Mouse (Mus musculus): ENCODE results near the gene Nhsl1. TPM values are rescaled to one million over a fixed set of nuclear protein-coding genes. Genes with fewer than 3 reads are reported as not detected.

Nhsl1 gene
- total and polyA plus RNA-seq, 3 experiments: not detected

DNA sequence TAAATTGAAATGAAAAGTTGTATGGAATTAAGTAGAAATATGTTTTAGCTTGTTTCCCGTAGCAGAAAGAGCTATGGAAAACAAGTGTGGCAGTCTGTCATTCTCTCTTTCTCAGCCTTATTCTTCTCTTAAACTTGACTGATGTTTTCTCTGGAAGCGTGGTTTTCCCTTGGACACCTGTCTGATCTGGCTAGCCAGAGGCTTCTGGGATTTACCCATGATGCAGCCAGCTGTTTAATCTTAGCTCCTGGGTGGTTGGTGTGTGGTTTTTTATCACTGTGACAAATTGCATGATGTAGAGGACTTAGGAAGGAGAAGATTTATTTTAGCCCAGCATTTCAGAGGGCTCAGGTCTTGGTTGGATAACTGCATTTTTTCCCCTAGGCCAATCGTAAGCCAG, 164.9 kb downstream of the Nhsl1 start:
- H3K4me3 ChIP-seq (ENCODE audit: control insufficient read depth in 1 of 2, insufficient read depth in 1 of 2, low read depth in 2 of 2, low read length in 2 of 2): no peak overlapping the region
- H3K79me2 ChIP-seq (ENCODE audit: control insufficient read depth, insufficient read depth, low read length, poor library complexity): no peaks in the 10 kb centered on the region
- no peaks in the 10 kb centered on the region for H3K4me1 ChIP-seq (ENCODE audit: control insufficient read depth in 1 of 2, insufficient read depth in 2 of 2, low read length in 2 of 2)
- H3K36me3 ChIP-seq (ENCODE audit: control insufficient read depth in 1 of 2, insufficient read depth in 2 of 2, low read length in 2 of 2): no peaks in the 10 kb centered on the region
- TF ChIP-seq GABPA (IDR thresholded peaks at IDR 0.05; ENCODE audit: low read depth, low read length): no peak
- no peak for TF ChIP-seq EP300 (IDR thresholded peaks at IDR 0.05; ENCODE audit: low read depth in 1 of 2, low read length in 2 of 2)
- no peak for TF ChIP-seq SMC3 (IDR thresholded peaks at IDR 0.05; ENCODE audit: low read depth, low read length)
- TF ChIP-seq MYC (IDR thresholded peaks at IDR 0.05; ENCODE audit: low read depth, low read length): no peak
- TF ChIP-seq UBTF (IDR thresholded peaks at IDR 0.05; ENCODE audit: borderline replicate concordance, insufficient read depth, low read depth, low read length): no peak
- TF ChIP-seq RAD21 (IDR thresholded peaks at IDR 0.05; ENCODE audit: low read depth, low read length): no peak
- no peak for TF ChIP-seq ZNF384 (IDR thresholded peaks at IDR 0.05; ENCODE audit: low read depth, low read length)
- no peak for TF ChIP-seq ZMIZ1 (IDR thresholded peaks at IDR 0.05; ENCODE audit: low read depth, low read length)
- TF ChIP-seq CHD2 (IDR thresholded peaks at IDR 0.05; ENCODE audit: low read length): no peak
- TF ChIP-seq USF1 (IDR thresholded peaks at IDR 0.05; ENCODE audit: low read depth, low read length): no peak
- TF ChIP-seq ETS1 (IDR thresholded peaks at IDR 0.05; ENCODE audit: low read depth, low read length): no peak
- no peak for TF ChIP-seq GATA1 (IDR thresholded peaks at IDR 0.05; ENCODE audit: low read depth, low read length)
- TF ChIP-seq ELF1 (IDR thresholded peaks at IDR 0.05; ENCODE audit: low read depth, low read length): no peak
- no peak for TF ChIP-seq MAX (IDR thresholded peaks at IDR 0.05; ENCODE audit: low read length)
- no peak for TF ChIP-seq KAT2A (conservative IDR thresholded peaks at IDR 0.05; ENCODE audit: low read depth, low read length)
- TF ChIP-seq MEF2A (IDR thresholded peaks at IDR 0.05; ENCODE audit: extremely low read depth, insufficient replicate concordance, low read depth, low read length, poor library complexity, severe bottlenecking): no peak
- TF ChIP-seq MXI1 (IDR thresholded peaks at IDR 0.05; ENCODE audit: low read depth, low read length): no peak
- no peak for TF ChIP-seq NRF1 (IDR thresholded peaks at IDR 0.05; ENCODE audit: insufficient read depth, low read depth, low read length, poor library complexity, severe bottlenecking)
- TF ChIP-seq POLR2AphosphoS5 (IDR thresholded peaks at IDR 0.05; ENCODE audit: borderline replicate concordance, low read depth, low read length): no peak
- no peak overlapping the region for H3K27ac ChIP-seq (ENCODE audit: control insufficient read depth, low read depth, low read length)
- no peak for DNase-seq (ENCODE audit: low read depth, low spot score)
- H3K9me3 ChIP-seq (replicated peaks; ENCODE audit: insufficient read depth, low read length): no peaks in the 10 kb centered on the region
- H3K9ac ChIP-seq (ENCODE audit: control insufficient read depth, low read depth, low read length, poor library complexity, severe bottlenecking): no peak overlapping the region
- no peaks in the 10 kb centered on the region for H3K27me3 ChIP-seq (ENCODE audit: control insufficient read depth in 1 of 2, insufficient read depth in 2 of 2, low read length in 2 of 2)

DNA sequence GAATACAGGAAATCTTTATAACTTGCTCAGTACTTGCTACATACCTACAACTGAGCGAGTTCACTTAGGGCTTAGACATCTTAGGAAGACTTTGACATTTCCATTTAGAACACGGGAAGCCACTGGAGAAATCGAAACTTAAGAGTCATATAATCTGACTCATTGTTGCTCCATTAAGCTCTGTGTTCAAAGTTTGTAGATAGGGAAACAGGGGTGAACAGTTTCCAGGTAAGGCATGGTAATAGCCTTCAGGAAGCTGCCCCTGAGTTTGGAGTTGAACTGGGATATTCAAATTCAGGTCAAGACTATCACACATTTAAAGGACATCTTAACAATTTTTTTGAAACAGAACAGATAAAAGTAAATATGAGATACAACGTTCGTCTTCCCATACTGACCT, 165.9 kb downstream of the Nhsl1 start:
- Histone ChIP-seq H3K4me1 (ENCODE audit: control insufficient read depth in 1 of 2, insufficient read depth in 2 of 2, low read length in 2 of 2) (no peaks in the 10 kb centered on the region), H3K36me3 (ENCODE audit: control insufficient read depth in 1 of 2, insufficient read depth in 2 of 2, low read length in 2 of 2) (no peaks in the 10 kb centered on the region), H3K9me3 (replicated peaks; ENCODE audit: insufficient read depth, low read length) (no peaks in the 10 kb centered on the region), H3K27me3 (ENCODE audit: control insufficient read depth in 1 of 2, insufficient read depth in 2 of 2, low read length in 2 of 2) (no peaks in the 10 kb centered on the region), H3K9ac (ENCODE audit: control insufficient read depth, low read depth, low read length, poor library complexity, severe bottlenecking) (no peak overlapping the region), H3K27ac (ENCODE audit: control insufficient read depth, low read depth, low read length) (no peak overlapping the region), H3K4me3 (ENCODE audit: control insufficient read depth in 1 of 2, insufficient read depth in 1 of 2, low read depth in 2 of 2, low read length in 2 of 2) (no peak overlapping the region), H3K79me2 (ENCODE audit: control insufficient read depth, insufficient read depth, low read length, poor library complexity) (no peaks in the 10 kb centered on the region)
- TF ChIP-seq BHLHE40 (IDR thresholded peaks at IDR 0.05; ENCODE audit: borderline replicate concordance, low read depth, low read length) (no peak), TBP (IDR thresholded peaks at IDR 0.05; ENCODE audit: low read depth, low read length) (no peak), RAD21 (IDR thresholded peaks at IDR 0.05; ENCODE audit: low read depth, low read length) (no peak), UBTF (IDR thresholded peaks at IDR 0.05; ENCODE audit: borderline replicate concordance, insufficient read depth, low read depth, low read length) (no peak), GABPA (IDR thresholded peaks at IDR 0.05; ENCODE audit: low read depth, low read length) (no peak), SMC3 (IDR thresholded peaks at IDR 0.05; ENCODE audit: low read depth, low read length) (no peak), ZC3H11A (IDR thresholded peaks at IDR 0.05; ENCODE audit: low read depth, low read length) (no peak), E2F4 (IDR thresholded peaks at IDR 0.05; ENCODE audit: borderline replicate concordance, low read depth, low read length) (no peak), MAZ (IDR thresholded peaks at IDR 0.05; ENCODE audit: low read depth, low read length) (no peak), NELFE (IDR thresholded peaks at IDR 0.05; ENCODE audit: low read depth, low read length) (no peak), USF2 (IDR thresholded peaks at IDR 0.05; ENCODE audit: borderline replicate concordance in 1 of 2, insufficient read depth in 1 of 2, low read depth in 1 of 2, low read length in 2 of 2) (no peak), GATA1 (IDR thresholded peaks at IDR 0.05; ENCODE audit: low read depth, low read length) (no peak), MXI1 (IDR thresholded peaks at IDR 0.05; ENCODE audit: low read depth, low read length) (no peak), ETS1 (IDR thresholded peaks at IDR 0.05; ENCODE audit: low read depth, low read length) (no peak)
- no peak for DNase-seq (ENCODE audit: low read depth, low spot score)

Data from MEL (cell line).